Mouse (Mus musculus): ENCODE measurements at regions not wholly inside any gene's neighbourhood (a gene's known extent, or its start where the extent isn't known, plus 50 kb on each side); places are given as distances from the start of the nearest gene placed in this dataset.
A peak's percentile ranks its signal among the peaks of the same experiment; 100 is the strongest.

GRCm38 (mm10) chr4:152886773-152887172 lies 409.1 kb upstream of the Kcnab2 start:
- H3K79me2 ChIP-seq (ENCODE audit: control insufficient read depth, insufficient read depth): no peaks in the 10 kb centered on the region
- no peak overlapping the region for H3ac ChIP-seq (ENCODE audit: control insufficient read depth, insufficient read length)
- H3K36me3 ChIP-seq (ENCODE audit: control insufficient read depth, insufficient read depth): no peaks in the 10 kb centered on the region

GRCm38 (mm10) chr4:152881433-152881930 lies 403.8 kb upstream of the Kcnab2 start:
- no peak overlapping the region for H3K4me2 ChIP-seq (ENCODE audit: low read depth)
- no peak overlapping the region for H3K4me3 ChIP-seq
- H3ac ChIP-seq (ENCODE audit: control insufficient read depth, insufficient read length): no peak overlapping the region
- no peak for TF ChIP-seq POLR2AphosphoS2 (IDR thresholded peaks at IDR 0.05; ENCODE audit: insufficient read length, low read depth)
- no peak for TF ChIP-seq REST (IDR thresholded peaks at IDR 0.05; ENCODE audit: insufficient read depth, insufficient read length)
- TF ChIP-seq TCF12 (IDR thresholded peaks at IDR 0.05; ENCODE audit: insufficient read depth, poor library complexity, severe bottlenecking): no peak
- no peak for TF ChIP-seq MYOG (IDR thresholded peaks at IDR 0.05; ENCODE audit: control insufficient read depth in 1 of 3, insufficient read depth in 1 of 3, insufficient read length in 2 of 3, low read depth in 2 of 3)
- TF ChIP-seq SRF (IDR thresholded peaks at IDR 0.05; ENCODE audit: control insufficient read depth, insufficient read length, low read depth): no peak
- TF ChIP-seq MAX (IDR thresholded peaks at IDR 0.05; ENCODE audit: low read depth): no peak
- no peak for TF ChIP-seq POLR2A (IDR thresholded peaks at IDR 0.05; ENCODE audit: insufficient read length, low read depth)
- TF ChIP-seq E2F4 (IDR thresholded peaks at IDR 0.05; ENCODE audit: insufficient read depth): no peak
- no peak for TF ChIP-seq MYOD1 (IDR thresholded peaks at IDR 0.05; ENCODE audit: control insufficient read depth in 1 of 3, insufficient read length in 2 of 3, low read depth in 2 of 3)
- no peak for TF ChIP-seq USF1 (IDR thresholded peaks at IDR 0.05; ENCODE audit: low read depth)
- no peak for TF ChIP-seq TCF3 (IDR thresholded peaks at IDR 0.05; ENCODE audit: insufficient read length, low read depth)
- TF ChIP-seq CEBPB (IDR thresholded peaks at IDR 0.05; ENCODE audit: insufficient read depth, poor library complexity, severe bottlenecking): no peak
- no peaks in the 10 kb centered on the region for H3K79me2 ChIP-seq (ENCODE audit: control insufficient read depth, insufficient read depth)
- no peaks in the 10 kb centered on the region for H3K27me3 ChIP-seq (ENCODE audit: control insufficient read depth, insufficient read depth, insufficient read length)
- H3K36me3 ChIP-seq (ENCODE audit: control insufficient read depth, insufficient read depth): no peaks in the 10 kb centered on the region

More at GRCm38 (mm10) chr4:152886773-152887172, 409.1 kb upstream of the Kcnab2 start:
- Histone ChIP-seq H3K4me3 (no peak overlapping the region), H3K27me3 (ENCODE audit: control insufficient read depth, insufficient read depth, insufficient read length) (no peaks in the 10 kb centered on the region), H3K4me2 (ENCODE audit: low read depth) (no peak overlapping the region)
- no peak for TF ChIP-seq CEBPB (IDR thresholded peaks at IDR 0.05; ENCODE audit: insufficient read depth, poor library complexity, severe bottlenecking)
- TF ChIP-seq TCF12 (IDR thresholded peaks at IDR 0.05; ENCODE audit: insufficient read depth, poor library complexity, severe bottlenecking): no peak
- no peak for TF ChIP-seq TCF3 (IDR thresholded peaks at IDR 0.05; ENCODE audit: insufficient read length, low read depth)
- no peak for TF ChIP-seq MYOD1 (IDR thresholded peaks at IDR 0.05; ENCODE audit: control insufficient read depth in 1 of 3, insufficient read length in 2 of 3, low read depth in 2 of 3)
- no peak for TF ChIP-seq SRF (IDR thresholded peaks at IDR 0.05; ENCODE audit: control insufficient read depth, insufficient read length, low read depth)

- H3K79me2 ChIP-seq (ENCODE audit: control insufficient read depth, insufficient read depth): no peaks in the 10 kb centered on the region
- no peak for TF ChIP-seq CEBPB (IDR thresholded peaks at IDR 0.05; ENCODE audit: insufficient read depth, poor library complexity, severe bottlenecking)
- TF ChIP-seq MYOG (IDR thresholded peaks at IDR 0.05; ENCODE audit: control insufficient read depth in 1 of 3, insufficient read depth in 1 of 3, insufficient read length in 2 of 3, low read depth in 2 of 3): no peak
- TF ChIP-seq POLR2AphosphoS2 (IDR thresholded peaks at IDR 0.05; ENCODE audit: insufficient read length, low read depth): no peak
- TF ChIP-seq TCF12 (IDR thresholded peaks at IDR 0.05; ENCODE audit: insufficient read depth, poor library complexity, severe bottlenecking): no peak
- no peaks in the 10 kb centered on the region for H3K27me3 ChIP-seq (ENCODE audit: control insufficient read depth, insufficient read depth, insufficient read length)
- H3ac ChIP-seq (ENCODE audit: control insufficient read depth, insufficient read length): peak overlapping the region; percentile 38
- H3K36me3 ChIP-seq (ENCODE audit: control insufficient read depth, insufficient read depth): no peaks in the 10 kb centered on the region
- H3K4me2 ChIP-seq (ENCODE audit: low read depth): no peak overlapping the region
- H3K4me3 ChIP-seq: no peak overlapping the region
Measured at GRCm38 (mm10) chr4:152880368-152880767, 402.7 kb upstream of the Kcnab2 start.

- Histone ChIP-seq H3K4me2 (ENCODE audit: low read depth) (no peak overlapping the region), H3K79me2 (ENCODE audit: control insufficient read depth, insufficient read depth) (no peaks in the 10 kb centered on the region), H3K4me3 (no peak overlapping the region), H3ac (ENCODE audit: control insufficient read depth, insufficient read length) (no peak overlapping the region), H3K27me3 (ENCODE audit: control insufficient read depth, insufficient read depth, insufficient read length) (no peaks in the 10 kb centered on the region), H3K36me3 (ENCODE audit: control insufficient read depth, insufficient read depth) (no peaks in the 10 kb centered on the region)
- TF ChIP-seq MYOG (IDR thresholded peaks at IDR 0.05; ENCODE audit: control insufficient read depth in 1 of 3, insufficient read depth in 1 of 3, insufficient read length in 2 of 3, low read depth in 2 of 3) (no peak), CEBPB (IDR thresholded peaks at IDR 0.05; ENCODE audit: insufficient read depth, poor library complexity, severe bottlenecking) (no peak), POLR2A (IDR thresholded peaks at IDR 0.05; ENCODE audit: insufficient read length, low read depth) (no peak), MAX (IDR thresholded peaks at IDR 0.05; ENCODE audit: low read depth) (no peak), TCF3 (IDR thresholded peaks at IDR 0.05; ENCODE audit: insufficient read length, low read depth) (no peak), POLR2AphosphoS2 (IDR thresholded peaks at IDR 0.05; ENCODE audit: insufficient read length, low read depth) (no peak), USF1 (IDR thresholded peaks at IDR 0.05; ENCODE audit: low read depth) (no peak), E2F4 (IDR thresholded peaks at IDR 0.05; ENCODE audit: insufficient read depth) (no peak), SRF (IDR thresholded peaks at IDR 0.05; ENCODE audit: control insufficient read depth, insufficient read length, low read depth) (no peak), MYOD1 (IDR thresholded peaks at IDR 0.05; ENCODE audit: control insufficient read depth in 1 of 3, insufficient read length in 2 of 3, low read depth in 2 of 3) (no peak), TCF12 (IDR thresholded peaks at IDR 0.05; ENCODE audit: insufficient read depth, poor library complexity, severe bottlenecking) (no peak)
Measured at GRCm38 (mm10) chr4:152878941-152879340, 401.3 kb upstream of the Kcnab2 start.

GRCm38 (mm10) chr4:152878401-152878800 lies 400.7 kb upstream of the Kcnab2 start:
- Histone ChIP-seq H3K36me3 (ENCODE audit: control insufficient read depth, insufficient read depth) (no peaks in the 10 kb centered on the region), H3K4me3 (no peak overlapping the region), H3K27me3 (ENCODE audit: control insufficient read depth, insufficient read depth, insufficient read length) (no peaks in the 10 kb centered on the region), H3ac (ENCODE audit: control insufficient read depth, insufficient read length) (no peak overlapping the region), H3K79me2 (ENCODE audit: control insufficient read depth, insufficient read depth) (no peaks in the 10 kb centered on the region), H3K4me2 (ENCODE audit: low read depth) (no peak overlapping the region)
- TF ChIP-seq USF1 (IDR thresholded peaks at IDR 0.05; ENCODE audit: low read depth) (no peak), SRF (IDR thresholded peaks at IDR 0.05; ENCODE audit: control insufficient read depth, insufficient read length, low read depth) (no peak), MYOD1 (IDR thresholded peaks at IDR 0.05; ENCODE audit: control insufficient read depth in 1 of 3, insufficient read length in 2 of 3, low read depth in 2 of 3) (no peak), REST (IDR thresholded peaks at IDR 0.05; ENCODE audit: insufficient read depth, insufficient read length) (no peak), E2F4 (IDR thresholded peaks at IDR 0.05; ENCODE audit: insufficient read depth) (no peak), TCF3 (IDR thresholded peaks at IDR 0.05; ENCODE audit: insufficient read length, low read depth) (no peak), POLR2AphosphoS2 (IDR thresholded peaks at IDR 0.05; ENCODE audit: insufficient read length, low read depth) (no peak), POLR2A (IDR thresholded peaks at IDR 0.05; ENCODE audit: insufficient read length, low read depth) (no peak), TCF12 (IDR thresholded peaks at IDR 0.05; ENCODE audit: insufficient read depth, poor library complexity, severe bottlenecking) (no peak), CEBPB (IDR thresholded peaks at IDR 0.05; ENCODE audit: insufficient read depth, poor library complexity, severe bottlenecking) (no peak), MYOG (IDR thresholded peaks at IDR 0.05; ENCODE audit: control insufficient read depth in 1 of 3, insufficient read depth in 1 of 3, insufficient read length in 2 of 3, low read depth in 2 of 3) (no peak), MAX (IDR thresholded peaks at IDR 0.05; ENCODE audit: low read depth) (no peak)

Measured in myocyte (in vitro differentiated cells).